Mouse (Mus musculus) frontal cortex, postnatal 14 days (tissue): ENCODE data around the gene Zrsr1.

Source experiments
- DNase-seq, 2 experiments: peaks; one replicate each; pipeline ENCODE4 v3.0.0; 2022; ENCODE audit warnings: low spot score in 2 of 2

The Zrsr1 gene

GRCm38 (mm10) chr11:22971835-22972709 is at the start of gene Zrsr1:
Zrsr1 (plus strand) TSS chr11:22972005.
- peak; percentile 56 for DNase-seq

GRCm38 (mm10) chr11:22922546-22922945 is 49.3 kb upstream of the Zrsr1 start:
- no peak for DNase-seq

GRCm38 (mm10) chr11:22923606-22924005 is 48.2 kb upstream of the Zrsr1 start:
- DNase-seq: no peak

- DNase-seq: no peak
Observed at GRCm38 (mm10) chr11:22928586-22929169, 43.1 kb upstream of the Zrsr1 start.

DNA sequence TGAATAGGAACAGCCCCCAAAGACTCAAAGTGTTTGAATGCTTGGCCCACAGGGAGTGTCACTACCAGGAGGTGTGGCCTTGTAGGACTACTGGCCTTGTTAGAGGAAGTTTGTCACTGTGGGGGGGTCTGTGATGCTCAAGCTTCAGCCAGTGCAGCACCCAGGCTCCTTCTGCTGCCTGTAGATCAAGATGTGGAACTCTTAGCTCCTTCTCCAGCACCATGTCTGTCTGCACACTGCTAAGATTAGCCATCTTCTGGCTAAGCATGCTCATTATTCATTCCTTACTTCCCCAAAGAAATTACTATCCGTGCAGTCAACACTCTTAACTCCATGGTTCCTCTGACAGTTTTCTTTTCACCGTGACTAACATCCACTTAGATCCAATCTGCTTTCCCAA is 41.7 kb upstream of the Zrsr1 start:
- no peak for DNase-seq

DNA sequence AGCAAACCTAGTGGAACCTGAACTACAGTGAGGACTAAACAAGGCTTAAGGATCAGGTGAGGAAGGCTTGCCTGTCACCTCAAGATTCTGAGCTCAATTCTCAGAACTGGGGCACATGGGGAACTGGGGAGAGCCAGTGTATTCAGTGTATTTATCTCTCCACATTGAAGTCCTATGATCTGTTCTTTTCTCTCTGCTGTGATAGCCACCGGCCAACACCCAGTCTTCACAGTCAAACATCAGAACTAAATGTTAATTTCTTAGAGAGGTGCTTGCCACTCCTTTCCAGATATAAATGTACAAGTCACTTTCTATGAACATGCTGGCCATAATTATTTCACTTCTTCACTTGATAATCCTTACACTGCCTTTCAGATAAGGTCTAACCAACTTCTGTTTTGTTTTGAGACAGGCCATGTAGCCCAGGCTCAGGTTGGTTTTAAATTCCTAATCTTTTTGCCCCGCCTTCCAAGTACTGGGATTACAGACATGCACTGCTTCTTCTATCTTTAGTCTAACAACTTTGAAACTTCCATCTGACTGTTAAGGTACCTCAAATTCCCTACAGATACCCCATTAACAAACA is 40.4 kb upstream of the Zrsr1 start:
- no peak for DNase-seq

- DNase-seq: no peak
Observed at GRCm38 (mm10) chr11:22932167-22932566, 39.6 kb upstream of the Zrsr1 start.

DNA sequence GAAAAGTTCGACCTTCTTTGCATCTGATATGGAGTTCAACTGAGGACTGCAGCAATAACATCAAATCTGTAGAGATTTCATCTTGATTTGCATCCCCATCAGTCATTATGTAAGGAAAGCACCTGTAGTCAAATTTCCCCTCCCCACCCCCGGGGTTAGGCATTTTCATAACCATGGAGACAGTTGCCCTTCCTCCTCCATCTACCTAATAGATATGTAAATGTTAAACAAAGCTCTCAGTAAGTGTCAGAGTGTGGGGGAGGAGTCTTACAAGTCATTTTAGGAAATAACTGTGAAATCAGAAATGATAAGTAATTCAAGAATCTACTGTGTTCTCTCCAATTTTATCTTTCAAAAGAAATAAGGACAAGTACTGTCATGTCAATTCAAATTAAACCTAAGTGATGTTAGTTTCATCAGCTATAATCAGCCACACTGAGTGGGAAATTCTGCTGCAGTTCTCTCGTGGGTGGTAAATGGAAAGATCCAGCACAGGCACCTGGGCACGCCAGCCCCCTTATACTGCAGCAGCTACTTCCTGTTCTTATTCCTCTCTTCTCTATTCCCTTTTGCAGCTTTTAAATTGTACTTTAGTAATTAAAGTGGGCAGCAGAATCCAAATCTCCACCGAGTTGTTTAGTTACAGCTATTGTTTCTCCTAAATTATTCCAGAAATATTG is 35.2 kb upstream of the Zrsr1 start:
- DNase-seq: peak; percentile 16 to 38

DNA sequence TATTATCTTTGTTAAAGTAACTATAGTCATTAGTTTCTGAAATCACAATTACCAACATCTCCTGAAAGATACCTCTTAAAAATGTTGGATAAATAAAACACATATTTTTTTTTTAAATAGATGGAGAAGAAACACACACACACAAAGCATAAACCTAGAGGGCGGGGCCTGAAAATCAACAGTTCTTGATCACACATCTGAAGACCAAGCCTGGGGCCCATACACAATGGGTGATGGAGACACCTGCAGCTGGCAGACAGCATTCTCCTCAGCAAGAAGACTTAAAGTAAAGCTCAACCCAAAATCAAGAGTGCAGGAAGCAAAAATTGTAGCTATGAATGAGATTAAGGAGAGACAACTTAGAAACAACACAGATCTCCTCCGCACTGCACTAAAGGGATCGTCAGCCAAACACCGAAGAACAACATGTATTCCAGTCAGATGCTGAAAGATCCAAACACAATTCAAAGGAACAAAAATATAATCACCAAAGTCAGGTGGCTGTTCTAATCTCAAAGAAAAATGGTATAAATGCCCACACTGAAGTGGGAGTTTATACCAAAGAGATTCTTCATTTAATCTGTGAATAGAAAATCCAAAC is 34.0 kb upstream of the Zrsr1 start:
- DNase-seq: no peak

DNA sequence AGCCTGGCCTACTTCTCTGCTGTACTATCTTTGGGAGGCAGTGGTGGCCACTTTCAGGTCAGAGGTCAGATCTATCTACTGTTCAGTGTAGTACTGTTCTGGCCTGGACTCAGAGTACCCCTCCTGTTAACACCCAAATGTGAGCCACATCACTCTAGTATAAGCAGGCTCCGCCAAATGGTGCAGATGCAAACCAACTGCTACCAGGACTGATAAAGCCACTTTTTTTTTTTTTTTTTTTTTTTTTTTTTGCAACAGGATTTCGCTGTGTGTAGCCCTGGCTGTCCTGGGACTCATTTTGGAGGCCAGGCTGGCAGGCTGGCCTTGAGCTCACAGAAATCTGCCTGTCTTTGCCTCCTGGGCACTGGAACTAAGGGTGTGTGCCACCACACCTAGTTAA is 32.8 kb upstream of the Zrsr1 start:
- no peak for DNase-seq

DNA sequence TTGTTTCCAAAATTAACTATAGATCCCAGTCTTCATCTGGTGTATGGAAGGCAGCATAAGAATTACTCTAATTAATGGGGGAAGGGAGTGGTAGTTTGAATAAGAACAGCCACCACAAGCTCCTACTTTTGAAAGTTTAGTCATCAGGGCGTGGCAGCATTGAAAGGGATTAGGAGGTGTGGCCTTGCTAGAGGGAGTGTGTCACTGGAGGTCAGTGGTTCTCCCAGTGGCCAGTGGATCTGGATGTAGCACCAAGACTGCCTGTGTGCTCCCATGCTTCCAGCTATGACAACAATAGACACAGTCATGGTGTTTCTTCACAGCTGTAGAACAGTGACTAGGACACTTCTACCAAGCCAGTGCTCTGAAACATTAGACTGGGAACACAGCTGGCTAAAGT is 22.7 kb upstream of the Zrsr1 start:
- no peak for DNase-seq

DNA sequence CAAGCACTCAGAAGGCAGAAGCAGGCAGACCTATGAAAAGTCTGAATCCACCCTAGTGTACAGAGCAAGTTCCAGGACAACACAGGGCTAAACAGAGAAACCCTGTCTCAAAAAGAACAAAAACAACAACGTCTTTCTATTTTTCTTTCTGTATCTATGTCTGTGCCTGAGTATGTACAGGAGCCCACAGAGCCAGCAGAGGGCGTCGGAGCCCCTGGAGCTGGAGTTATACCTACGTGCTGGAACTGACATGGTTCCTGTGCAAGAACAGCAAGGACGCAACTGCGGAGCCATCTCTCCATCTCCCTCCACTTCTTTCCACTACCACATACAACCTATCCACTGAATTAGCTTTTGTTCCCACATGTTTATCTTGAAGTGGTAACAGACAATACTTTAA is 21.7 kb upstream of the Zrsr1 start:
- DNase-seq: no peak

DNA sequence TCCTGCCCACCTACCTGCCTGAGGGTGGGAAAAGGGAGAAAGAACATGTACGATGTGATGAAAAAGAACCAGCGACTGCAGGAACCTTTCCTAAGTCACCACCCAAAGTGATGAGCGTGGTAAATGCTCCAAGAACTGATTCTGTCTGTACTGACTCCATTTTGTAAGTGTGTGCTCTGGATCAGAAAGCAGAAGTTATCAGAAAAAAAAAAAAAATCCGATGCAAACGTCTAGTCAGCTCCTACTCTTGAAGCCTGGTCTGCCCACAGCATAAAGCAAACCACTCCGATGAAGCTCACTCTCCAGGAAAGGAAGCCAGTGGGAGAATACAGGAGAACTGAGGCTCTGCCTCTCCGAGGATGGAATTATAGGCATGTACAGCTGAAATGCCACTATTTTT is 19.1 kb upstream of the Zrsr1 start:
- DNase-seq: no peak

DNA sequence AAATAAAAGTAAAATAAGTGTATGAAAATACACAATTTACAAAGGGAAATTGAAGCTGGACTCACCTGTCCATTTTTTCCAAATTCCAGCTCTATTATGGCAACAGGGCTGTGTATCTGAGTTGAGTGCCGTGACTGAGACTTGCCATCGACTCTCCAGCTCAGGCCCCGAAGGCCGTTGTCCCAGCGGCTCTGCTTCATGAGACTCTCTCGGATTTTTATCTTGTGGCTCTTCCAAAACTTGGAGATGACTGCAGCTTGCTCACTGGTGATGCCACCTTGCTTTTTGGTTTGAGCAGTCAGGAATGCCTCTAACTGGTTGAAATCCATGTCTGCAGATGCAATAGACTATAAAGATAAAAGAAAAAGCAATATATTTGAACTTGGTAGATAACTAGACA is 15.5 kb upstream of the Zrsr1 start:
- no peak for DNase-seq

DNA sequence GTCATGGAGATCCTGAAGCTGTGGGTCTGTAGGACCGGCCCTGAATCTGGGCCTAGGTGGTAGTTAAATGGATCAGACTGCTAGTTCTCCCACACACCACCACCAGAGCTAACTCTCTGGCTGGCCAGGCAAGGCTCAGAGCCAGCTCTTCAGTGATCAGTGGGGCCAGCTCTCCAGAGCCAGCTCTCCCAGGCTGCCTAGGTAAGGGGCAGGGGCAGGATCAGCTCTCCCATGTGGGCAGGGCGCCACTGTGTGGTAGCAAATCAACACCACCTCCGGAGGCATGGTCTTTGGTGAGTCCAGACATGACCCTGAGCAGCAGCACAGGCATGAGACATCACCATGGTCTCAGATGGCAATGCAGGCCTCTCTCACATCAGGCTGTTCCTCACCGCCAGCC is 15.0 kb upstream of the Zrsr1 start:
- no peak for DNase-seq

- DNase-seq: no peak
Observed at GRCm38 (mm10) chr11:22957791-22958374, 13.9 kb upstream of the Zrsr1 start.

GRCm38 (mm10) chr11:22962101-22962500 is 9.7 kb upstream of the Zrsr1 start:
- DNase-seq: no peak

DNA sequence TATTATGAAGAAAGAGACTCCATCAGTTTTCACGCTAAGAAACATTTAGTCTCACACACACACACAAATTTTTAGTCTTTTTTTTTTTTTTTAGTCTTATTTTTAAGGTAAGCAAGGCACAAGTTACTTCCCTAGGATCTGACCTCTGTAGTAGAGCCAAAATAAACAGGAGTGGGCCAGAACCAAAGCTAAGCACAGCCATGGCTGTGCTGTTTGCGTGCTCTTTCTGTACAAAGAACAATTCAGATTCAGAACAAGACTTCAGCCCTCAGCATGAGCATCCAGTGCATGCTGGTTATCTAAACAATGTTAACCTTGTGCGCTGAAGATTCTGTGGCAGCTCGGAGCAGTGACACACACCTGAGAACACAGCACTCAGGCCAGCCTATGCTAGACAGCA is 7.4 kb upstream of the Zrsr1 start:
- DNase-seq: no peak

DNA sequence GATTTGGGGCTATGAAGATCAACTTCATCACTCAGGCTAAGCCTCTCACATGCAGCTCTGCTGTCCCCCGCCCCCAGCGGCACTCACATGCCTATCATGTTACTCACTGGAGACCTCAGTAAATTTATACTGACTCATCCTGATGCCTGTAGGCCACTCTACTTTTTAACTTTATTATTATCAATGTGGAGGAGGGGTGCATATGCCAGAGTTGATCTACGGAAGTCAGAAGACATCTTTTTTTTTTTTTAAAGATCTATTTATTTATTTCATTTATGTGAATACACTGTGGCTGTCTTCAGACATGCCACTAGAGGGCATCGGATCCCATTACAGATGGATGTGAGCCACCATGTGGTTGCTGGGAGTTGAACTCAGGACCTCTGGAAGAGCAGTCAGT is 6.3 kb upstream of the Zrsr1 start:
- no peak for DNase-seq

- DNase-seq: no peak
Observed at GRCm38 (mm10) chr11:22969486-22969885, 2.3 kb upstream of the Zrsr1 start.

GRCm38 (mm10) chr11:22970546-22970945 is 1.3 kb upstream of the Zrsr1 start:
- DNase-seq: no peak
